Mouse (Mus musculus) heart, postnatal 0 days (tissue): ENCODE measurements around the gene Adamts12. TPM values are rescaled to one million over a fixed set of nuclear protein-coding genes. Genes with fewer than 3 reads are reported as not detected.

ENCODE experiments used
- ATAC-seq: fragments of 200-750 bp; cut with Nextera tagmentation; 2 replicates; pipeline ENCODE4 v1.8.0; 2017; ENCODE audit warnings: low read depth, moderate number of reproducible peaks, moderate library complexity; ENCODE audit not compliant: insufficient read depth
- DNase-seq: peaks from one replicate; pipeline ENCODE4 v3.0.0-alpha.2; 2016; ENCODE audit warnings: low spot score
- H3K27ac ChIP-seq: fragments of 300-500 bp; sonication (generic); 2 replicates; pipeline ENCODE4 v1.5.1; 2014; ENCODE audit warnings: low read depth, mild to moderate bottlenecking
- H3K27me3 ChIP-seq: fragments of 300-500 bp; sonication (generic); 2 replicates; pipeline ENCODE4 v1.6.1; 2014; ENCODE audit warnings: low read length, mixed read lengths; ENCODE audit not compliant: control insufficient read depth, insufficient read depth
- H3K36me3 ChIP-seq: fragments of 300-500 bp; sonication (generic); replicated peaks from 2 replicates; pipeline ENCODE4 v1.6.1; 2014; ENCODE audit warnings: low read length, mixed read lengths; ENCODE audit not compliant: control insufficient read depth, insufficient read depth
- H3K4me1 ChIP-seq: fragments of 300-500 bp; sonication (generic); 2 replicates; pipeline ENCODE4 v1.6.1; 2014; ENCODE audit warnings: antibody characterized with exemption; ENCODE audit not compliant: control insufficient read depth, insufficient read depth
- H3K4me2 ChIP-seq: fragments of 300-500 bp; sonication (generic); 2 replicates; pipeline ENCODE4 v1.6.1; 2014; ENCODE audit warnings: low read depth, mild to moderate bottlenecking, low read length, moderate library complexity
- H3K4me3 ChIP-seq: fragments of 300-500 bp; sonication (generic); 2 replicates; pipeline ENCODE4 v1.5.1; 2014; ENCODE audit warnings: low read depth, low read length
- H3K9ac ChIP-seq: fragments of 300-500 bp; sonication (generic); replicated peaks from 2 replicates; pipeline ENCODE4 v1.6.1; 2014; ENCODE audit warnings: low read depth, low read length, mixed read lengths
- H3K9me3 ChIP-seq: fragments of 300-500 bp; sonication (generic); replicated peaks from 2 replicates; pipeline ENCODE4 v1.6.1; 2016; ENCODE audit warnings: low read length; ENCODE audit not compliant: control insufficient read depth
- CTCF ChIP-seq: IDR thresholded peaks from 2 replicates; pipeline ENCODE4 v1.5.1; 2016; ENCODE audit warnings: antibody characterized with exemption, control low read depth, low read depth
- EP300 ChIP-seq: IDR thresholded peaks from 2 replicates; pipeline ENCODE4 v1.6.1; 2016; ENCODE audit warnings: antibody characterized with exemption, low read depth
- WGBS: fragments of 180-500 bp; shearing (Covaris S2); extraction: QIAGEN DNeasy Blood & Tissue Kit; methylation state at CpG from one replicate; pipeline ENCODE4 v1.1.7; 2014; 5-methylcytosine and 5-hydroxymethylcytosine counted together
- polyA plus RNA-seq: library from polyadenylated mRNA; unstranded; fragments of >200 nt; fragmentation: Nextera tagmentation; extraction: Ambion mirVana; gene quantifications from 2 replicates; pipeline ENCODE4 v1.2.1, GENCODE M21; 2015
- total RNA-seq: library from RNA; depleted of rRNA; stranded (reverse); fragments of >200 nt; gene quantifications from 2 replicates; pipeline ENCODE4 v1.2.3, GENCODE M21; 2014; ENCODE audit warnings: low replicate concordance

Gene Adamts12
- total and polyA plus RNA-seq, 2 experiments from 2014 or later, result 1.1 to 6.4 TPM

GRCm38 (mm10) chr15:11065528-11066171 lies 1.1 kb downstream of the Adamts12 start:
- no peaks in the 10 kb centered on the region for H3K36me3 ChIP-seq
- H3K4me1 ChIP-seq, result no peaks in the 10 kb centered on the region
- H3K9me3 ChIP-seq, result no peaks in the 10 kb centered on the region
- H3K4me3 ChIP-seq, result peak overlapping the region; percentile 49
- ATAC-seq (no peak), DNase-seq (no peak)
- peak overlapping the region; percentile 73 for H3K27ac ChIP-seq
- H3K9ac ChIP-seq, result peak overlapping the region; percentile 52
- no peaks in the 10 kb centered on the region for H3K27me3 ChIP-seq
- TF ChIP-seq EP300 (no peak), CTCF (no peak)
- peak overlapping the region; percentile 71 for H3K4me2 ChIP-seq
- whole genome bisulfite sequencing, result 10% methylated on average over 9 of the region's 9 CpGs

- no peak overlapping the region for H3K9ac ChIP-seq
- no peaks in the 10 kb centered on the region for H3K4me1 ChIP-seq
- DNase-seq (no peak), ATAC-seq (no peak)
- no peaks in the 10 kb centered on the region for H3K36me3 ChIP-seq
- H3K27ac ChIP-seq, result no peak overlapping the region
- peak overlapping the region; percentile 71 for H3K4me2 ChIP-seq
- no peaks in the 10 kb centered on the region for H3K9me3 ChIP-seq
- peak overlapping the region; percentile 49 for H3K4me3 ChIP-seq
- TF ChIP-seq EP300 (no peak), CTCF (no peak)
- WGBS, result 23% methylated on average over 5 of the region's 5 CpGs
- H3K27me3 ChIP-seq, result no peaks in the 10 kb centered on the region
These were observed 1.7 kb downstream of the Adamts12 start for GRCm38 (mm10) chr15:11066299-11066698.

- Histone ChIP-seq H3K36me3 (no peaks in the 10 kb centered on the region), H3K4me2 (no peak overlapping the region), H3K9me3 (no peaks in the 10 kb centered on the region), H3K9ac (no peak overlapping the region), H3K4me1 (no peaks in the 10 kb centered on the region), H3K27ac (no peak overlapping the region), H3K4me3 (no peak overlapping the region), H3K27me3 (no peaks in the 10 kb centered on the region)
- no peak for DNase-seq
- WGBS, result 78% methylated on average over 7 of the region's 7 CpGs
- TF ChIP-seq EP300 (no peak), CTCF (no peak)
- no peak for ATAC-seq
These were observed 3.3 kb downstream of the Adamts12 start for GRCm38 (mm10) chr15:11067891-11068290.

GRCm38 (mm10) chr15:11075726-11076361 lies 11.3 kb downstream of the Adamts12 start:
- whole genome bisulfite sequencing, result 79% methylated on average over 3 of the region's 3 CpGs
- no peaks in the 10 kb centered on the region for H3K9me3 ChIP-seq
- DNase-seq (no peak), ATAC-seq (no peak)
- H3K27ac ChIP-seq, result no peak overlapping the region
- no peak overlapping the region for H3K4me3 ChIP-seq
- no peak for TF ChIP-seq CTCF
- H3K4me1 ChIP-seq, result no peaks in the 10 kb centered on the region
- H3K9ac ChIP-seq, result no peak overlapping the region
- no peak overlapping the region for H3K4me2 ChIP-seq
- no peaks in the 10 kb centered on the region for H3K36me3 ChIP-seq
- H3K27me3 ChIP-seq, result no peaks in the 10 kb centered on the region

GRCm38 (mm10) chr15:11082961-11083569 lies 18.5 kb downstream of the Adamts12 start:
- Histone ChIP-seq H3K9me3 (no peaks in the 10 kb centered on the region), H3K9ac (no peak overlapping the region), H3K27ac (no peak overlapping the region), H3K4me3 (no peak overlapping the region), H3K36me3 (no peaks in the 10 kb centered on the region), H3K4me1 (no peaks in the 10 kb centered on the region), H3K4me2 (no peak overlapping the region), H3K27me3 (no peaks in the 10 kb centered on the region)
- no peak for DNase-seq
- TF ChIP-seq CTCF (no peak), EP300 (no peak)
- WGBS, result 81% methylated on average over 8 of the region's 8 CpGs
- no peak for ATAC-seq
